Mouse (Mus musculus) thymus, postnatal 10 days (tissue): Measurements from ENCODE around the gene Olfr38.

Experiments used
- DNase-seq, 2 experiments: peaks; one replicate each; pipeline ENCODE4 v3.0.0; 2021; ENCODE audit warnings: low spot score in 2 of 2

The Olfr38 gene

DNA sequence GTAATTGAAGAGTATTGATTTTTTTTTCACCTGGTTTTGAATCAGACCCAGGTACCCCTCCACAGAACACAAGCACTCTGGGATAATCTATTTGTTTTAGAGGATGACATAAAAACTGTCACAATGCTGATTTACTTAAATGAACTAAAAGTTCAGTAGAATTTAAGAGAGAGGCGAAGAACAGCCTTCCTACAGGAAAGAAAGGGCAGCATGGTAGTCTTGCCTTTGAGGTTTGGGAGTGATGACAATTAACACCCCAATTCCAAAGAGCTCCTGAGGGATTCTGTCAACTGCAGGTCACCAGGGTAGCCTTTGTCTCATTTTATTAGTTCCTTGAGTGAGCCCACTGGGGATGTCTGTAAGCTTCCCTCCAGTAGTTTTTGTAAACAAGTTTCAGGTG is at the start of gene Olfr38:
Gene Olfr38, plus strand, starts transcription at position 301 of the 400 bp plus-strand sequence.
- DNase-seq, result no peak

DNA sequence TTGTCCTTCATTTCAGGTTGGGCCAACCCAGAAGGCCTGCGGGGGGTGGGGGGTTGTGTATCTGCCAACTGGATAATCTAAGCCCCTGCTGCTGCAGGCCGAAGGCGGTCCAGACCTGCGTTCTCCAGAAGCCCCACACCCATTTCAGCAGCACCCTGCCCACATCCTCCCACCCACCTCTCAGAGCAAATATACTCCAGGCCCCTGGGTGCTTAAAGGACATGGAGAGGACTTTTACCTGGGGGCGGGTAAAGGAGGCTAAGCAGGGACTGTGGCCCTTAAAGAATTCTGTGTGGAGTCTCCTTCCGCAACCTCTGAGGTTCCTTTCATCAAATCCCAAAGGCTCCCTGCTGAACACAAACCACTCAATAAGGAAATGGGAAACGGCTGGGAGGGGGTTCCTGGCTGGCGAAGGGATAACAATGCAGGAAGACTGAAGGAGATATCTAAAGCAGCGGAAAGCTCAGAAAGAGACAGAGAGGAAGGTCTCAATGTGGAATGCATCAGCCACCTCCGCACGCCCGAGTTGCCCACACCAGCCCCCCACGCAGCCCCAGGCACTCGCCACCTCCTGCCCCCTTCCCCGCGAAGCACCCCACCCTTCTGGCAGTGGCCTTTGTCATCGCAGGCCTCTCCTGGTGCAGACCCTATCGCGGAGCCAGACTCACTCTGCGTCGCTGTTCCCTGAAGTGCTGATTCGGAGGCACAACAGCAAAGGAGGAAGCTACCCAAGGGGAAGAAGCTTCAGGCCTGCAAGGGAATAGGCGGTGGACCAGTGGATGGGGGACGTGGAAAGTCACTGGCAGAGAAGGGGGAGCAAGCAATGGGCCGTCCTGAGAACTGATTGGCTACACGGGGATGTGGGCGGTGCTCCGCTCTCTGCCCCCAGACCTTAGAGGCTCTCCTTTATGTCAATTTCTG is 46.7 kb upstream of the Olfr38 start, which contains the start of gene Tcaf1:
Gene Tcaf1, minus strand, starts transcription at position 798 of the 921 bp plus-strand sequence.
- DNase-seq, result no peak

DNA sequence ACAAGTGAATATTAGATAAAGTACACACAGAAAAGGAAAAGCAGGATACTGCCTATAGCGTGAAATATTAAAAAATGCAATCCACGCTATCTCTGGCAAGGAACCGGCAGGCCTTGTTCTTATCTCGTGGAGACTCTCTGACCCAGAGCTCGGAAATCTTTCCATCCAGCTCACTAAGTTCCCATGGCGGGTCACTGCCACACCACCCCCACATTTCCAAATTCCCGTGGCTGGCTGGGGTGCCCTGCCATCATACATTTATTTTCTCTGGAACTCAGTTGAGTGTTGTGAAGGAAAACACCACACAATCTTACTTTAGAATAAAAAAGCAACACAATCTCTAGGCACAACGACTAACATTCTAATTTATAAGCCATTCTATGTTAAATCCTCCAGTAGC is 41.5 kb upstream of the Olfr38 start:
- DNase-seq, result no peak

DNA sequence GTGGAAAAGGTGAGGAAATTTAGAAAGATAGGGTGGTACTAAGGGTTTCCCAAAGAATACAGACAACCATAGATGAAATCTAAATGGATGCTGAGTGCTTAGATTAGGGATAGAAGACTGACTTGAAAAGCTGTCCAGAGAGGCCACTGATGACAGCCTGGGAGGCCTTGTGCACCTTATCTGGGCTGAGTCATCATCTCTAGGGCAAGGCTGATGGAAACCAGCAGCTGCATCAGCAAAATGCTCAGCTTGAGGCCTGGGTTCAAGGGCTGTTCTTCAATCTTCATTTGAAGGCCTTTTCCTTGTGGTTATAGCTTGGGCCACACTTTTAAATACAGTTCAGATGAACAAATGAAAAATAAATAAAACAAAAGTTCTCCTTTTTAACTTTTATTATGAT is 38.2 kb upstream of the Olfr38 start:
- DNase-seq, result no peak

DNA sequence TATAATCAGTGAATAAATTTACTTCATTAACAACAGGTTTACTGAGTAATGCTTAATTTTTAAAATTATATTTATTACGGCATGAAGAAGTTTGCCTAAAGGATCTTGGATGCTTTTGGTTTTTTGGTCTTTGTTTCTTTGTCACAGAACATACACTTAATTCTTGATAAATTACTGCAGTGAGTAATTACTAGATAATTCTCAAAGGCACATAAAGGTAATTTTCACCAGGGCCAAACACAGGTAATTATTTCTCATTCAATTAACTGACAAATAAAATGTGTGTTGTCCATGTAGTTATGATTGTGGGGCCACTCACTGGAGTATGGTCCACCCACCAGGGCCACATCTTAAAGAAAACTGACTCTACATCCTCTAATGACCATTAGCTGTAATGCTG is 17.1 kb upstream of the Olfr38 start, which contains the start of gene Olfr453:
Gene Olfr453, plus strand, starts transcription at position 301 of the 400 bp plus-strand sequence.
- DNase-seq, result no peak

DNA sequence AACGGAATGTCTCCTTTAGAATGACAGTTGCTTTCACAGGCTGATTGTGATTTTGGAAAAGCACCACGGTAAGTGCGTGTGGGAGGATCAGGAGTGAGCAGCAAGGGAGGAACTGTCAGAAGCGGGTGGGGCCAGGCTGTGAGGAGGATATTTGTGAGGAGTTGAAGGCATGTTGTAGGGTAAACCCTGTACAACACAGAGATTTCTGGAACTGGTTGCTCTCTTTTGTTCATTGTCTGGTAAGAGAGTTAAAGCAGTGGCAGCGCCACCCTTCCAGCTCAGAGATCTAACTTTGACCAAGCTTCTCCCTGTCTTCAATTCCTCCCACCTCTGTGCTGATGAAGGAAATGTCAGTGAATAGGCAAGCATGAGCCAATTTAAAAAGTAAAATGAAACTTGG is 13.9 kb upstream of the Olfr38 start:
- no peak for DNase-seq

DNA sequence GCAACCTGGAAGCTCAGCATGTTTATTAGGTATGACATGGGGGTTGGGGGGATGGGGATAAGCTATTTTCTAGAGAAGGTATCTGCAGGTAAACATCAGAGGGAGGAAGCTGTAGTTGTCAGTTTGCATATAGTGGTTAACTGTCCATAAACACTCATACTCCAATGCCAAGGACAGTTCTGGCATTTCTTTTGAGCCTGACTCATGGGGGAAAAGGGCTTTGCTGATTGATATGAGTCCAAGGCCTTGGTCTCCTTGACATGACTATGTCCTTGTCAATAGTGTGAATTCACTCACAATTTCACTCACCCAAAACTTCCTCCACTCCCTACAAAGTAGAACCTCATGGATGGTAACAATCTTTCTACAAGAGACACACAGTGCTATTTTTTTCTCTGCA is 8.4 kb upstream of the Olfr38 start:
- no peak for DNase-seq

DNA sequence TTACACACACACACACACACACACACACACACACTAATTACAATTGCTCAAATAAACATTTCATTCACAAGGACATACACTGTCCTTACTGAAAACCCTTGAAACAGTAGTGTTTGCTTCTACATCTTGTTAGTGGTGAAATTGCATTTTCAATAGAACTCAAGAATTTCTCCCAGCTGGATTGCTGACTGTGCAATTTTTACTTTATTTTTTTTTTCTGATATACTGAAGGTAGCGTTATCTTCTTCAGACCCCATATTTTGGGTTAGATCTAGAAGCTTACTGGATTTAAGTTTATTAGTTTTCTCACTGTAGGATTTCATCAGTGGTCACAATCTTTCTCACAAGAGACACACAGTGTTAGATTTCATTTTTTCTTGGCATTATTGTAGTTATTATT is 20.9 kb downstream of the Olfr38 start:
- DNase-seq, result no peak

DNA sequence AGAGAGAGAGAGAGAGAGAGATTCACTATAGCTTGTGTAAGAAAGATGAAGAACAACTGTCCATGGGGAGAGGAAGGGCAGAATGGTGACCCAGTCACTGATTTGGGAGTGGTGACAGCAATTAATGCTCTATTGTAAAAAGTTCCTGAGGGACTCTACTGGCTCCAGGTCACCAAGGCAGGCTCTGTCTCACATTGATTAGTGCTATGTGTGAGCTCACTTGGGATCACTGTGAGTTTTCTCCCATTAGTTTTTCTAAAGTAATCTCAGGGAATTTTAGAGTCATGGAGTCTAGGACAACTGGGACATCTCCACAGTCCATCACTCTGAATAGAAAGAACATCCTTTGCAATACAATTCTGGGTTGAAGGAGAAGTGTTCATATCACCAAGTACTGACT is 28.6 kb downstream of the Olfr38 start, which contains the start of gene Olfr452:
Gene Olfr452, plus strand, starts transcription at position 301 of the 400 bp plus-strand sequence.
- DNase-seq, result no peak

DNA sequence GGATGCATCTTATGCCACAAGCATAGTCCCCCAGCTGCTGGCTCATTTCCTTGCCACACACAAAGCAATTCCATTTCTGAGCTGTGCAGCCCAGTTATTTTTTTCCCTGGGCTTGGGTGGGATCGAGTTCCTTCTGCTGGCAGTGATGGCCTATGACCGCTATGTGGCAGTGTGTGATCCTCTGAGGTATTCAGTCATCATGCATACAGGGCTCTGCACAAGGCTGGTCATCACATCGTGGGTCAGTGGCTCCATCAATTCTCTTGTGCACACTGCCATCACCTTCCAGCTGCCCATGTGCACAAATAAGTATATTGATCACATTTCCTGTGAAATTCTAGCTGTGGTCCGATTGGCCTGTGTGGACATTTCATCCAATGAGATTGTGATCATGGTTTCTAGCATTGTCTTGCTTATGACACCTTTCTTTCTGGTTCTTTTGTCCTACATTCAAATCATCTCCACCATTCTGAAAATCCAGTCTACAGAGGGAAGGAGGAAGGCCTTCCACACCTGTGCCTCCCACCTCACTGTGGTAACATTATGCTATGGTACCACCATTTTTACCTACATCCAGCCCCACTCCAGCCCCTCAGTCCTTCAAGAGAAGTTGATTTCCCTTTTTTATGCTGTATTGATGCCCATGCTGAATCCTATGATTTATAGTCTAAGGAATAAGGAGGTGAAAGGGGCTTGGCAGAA is 34.2 kb downstream of the Olfr38 start:
- DNase-seq, result no peak

DNA sequence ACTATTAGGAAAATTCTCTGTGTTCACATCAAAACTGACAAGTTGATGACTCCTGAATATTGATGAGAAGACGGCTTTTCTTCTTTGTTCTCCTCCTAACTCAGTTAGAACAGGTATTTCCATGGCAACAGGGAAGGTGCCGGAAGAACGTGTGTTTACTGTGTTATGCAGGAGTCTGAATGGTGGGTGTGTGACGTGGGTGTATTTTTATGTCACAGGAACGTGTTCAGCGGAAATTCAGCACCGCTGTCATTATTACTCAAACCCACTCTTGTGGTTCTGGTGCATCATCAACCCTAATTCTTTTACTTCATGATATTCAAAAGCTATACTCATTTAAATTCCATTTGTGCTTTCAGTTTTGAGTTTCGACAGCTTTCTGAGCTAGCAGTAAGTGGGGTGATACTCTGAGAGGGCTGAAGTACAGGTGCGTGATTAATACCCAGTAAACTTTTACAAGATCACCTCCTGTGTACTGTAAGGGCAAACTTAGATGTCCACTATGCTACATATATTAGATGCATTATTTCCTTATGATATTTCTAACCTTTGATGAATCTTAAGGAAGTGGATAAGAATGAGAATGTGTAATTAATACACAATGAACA is 34.8 kb downstream of the Olfr38 start:
- DNase-seq, result no peak

DNA sequence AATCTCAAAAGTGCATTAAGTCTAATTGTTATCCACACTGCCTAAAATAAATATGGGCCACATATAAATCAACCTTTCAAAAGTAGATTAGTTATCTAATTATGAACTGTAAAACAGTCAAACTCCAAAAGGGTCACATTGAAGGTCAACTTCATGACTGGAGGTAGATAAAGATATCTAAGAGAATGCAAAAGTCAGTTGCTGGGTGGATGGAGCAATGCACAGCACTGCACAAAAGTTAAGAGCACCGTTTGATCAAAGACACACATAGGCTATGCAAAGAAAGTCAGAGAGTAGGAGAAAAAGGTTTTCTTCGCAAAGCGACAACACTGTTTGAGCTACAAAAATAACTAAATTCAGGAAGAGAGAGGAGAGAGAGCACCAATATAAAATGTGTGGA is 38.8 kb downstream of the Olfr38 start:
- DNase-seq, result no peak

DNA sequence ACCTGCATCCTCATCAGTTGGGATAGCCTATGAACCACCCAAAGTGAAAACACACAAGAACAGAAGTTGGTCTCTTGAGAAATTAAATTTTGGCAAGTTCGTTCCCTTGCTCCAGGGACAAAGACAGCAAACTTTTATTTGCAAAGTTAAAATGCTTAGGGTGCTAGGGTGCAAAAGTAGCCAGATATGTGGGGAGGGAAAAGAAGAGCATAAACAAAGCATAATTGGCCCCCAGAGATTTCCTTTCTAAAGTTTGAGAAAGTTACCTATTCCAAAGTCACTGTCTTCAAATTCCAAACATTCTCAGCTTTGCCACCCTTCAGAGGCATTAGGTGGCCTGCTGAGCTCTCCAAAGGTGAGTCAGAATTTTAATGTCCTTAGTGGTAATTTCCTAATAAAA is 55.4 kb downstream of the Olfr38 start, which contains the start of gene Olfr450:
Gene Olfr450, plus strand, starts transcription at position 301 of the 400 bp plus-strand sequence.
- DNase-seq, result no peak
